Mouse (Mus musculus): ENCODE measurements around the gene Capza2. TPM values are rescaled to one million over a fixed set of nuclear protein-coding genes. Genes with fewer than 3 reads are reported as not detected.

Capza2 gene
- total and polyA plus RNA-seq, 3 experiments, result 18.7 to 302 (median 196) TPM

DNA sequence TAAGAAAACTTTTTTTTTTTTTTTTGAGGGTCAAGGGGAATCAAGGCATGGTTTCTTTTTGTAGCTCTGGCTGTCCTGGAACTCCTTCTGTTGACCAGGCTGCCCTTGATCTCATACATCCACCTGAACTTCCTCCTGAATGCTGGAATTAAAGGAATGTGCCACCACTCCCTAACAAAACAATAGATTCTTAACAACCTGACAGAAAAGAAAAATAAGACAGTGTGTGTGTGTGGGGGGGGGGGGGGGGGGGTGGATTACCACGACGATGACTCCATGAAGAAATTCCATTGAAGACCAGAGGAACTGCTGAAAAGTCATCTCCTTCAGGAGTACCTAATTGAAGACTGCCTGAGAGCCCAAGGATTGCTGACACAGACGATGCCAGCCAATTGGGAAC is 14.6 kb upstream of the Capza2 start:
- TF ChIP-seq GATA2 (IDR thresholded peaks at IDR 0.05; ENCODE audit: borderline replicate concordance, low read depth, low read length) (no peak), POLR2AphosphoS5 (IDR thresholded peaks at IDR 0.05; ENCODE audit: insufficient replicate concordance, low read depth, low read length) (no peak), GATA1 (IDR thresholded peaks at IDR 0.05; ENCODE audit: borderline replicate concordance, low read length) (no peak), TAL1 (conservative IDR thresholded peaks at IDR 0.05; ENCODE audit: low read depth, low read length) (no peak), CTCF (IDR thresholded peaks at IDR 0.05; ENCODE audit: low read depth, low read length) (no peak)

DNA sequence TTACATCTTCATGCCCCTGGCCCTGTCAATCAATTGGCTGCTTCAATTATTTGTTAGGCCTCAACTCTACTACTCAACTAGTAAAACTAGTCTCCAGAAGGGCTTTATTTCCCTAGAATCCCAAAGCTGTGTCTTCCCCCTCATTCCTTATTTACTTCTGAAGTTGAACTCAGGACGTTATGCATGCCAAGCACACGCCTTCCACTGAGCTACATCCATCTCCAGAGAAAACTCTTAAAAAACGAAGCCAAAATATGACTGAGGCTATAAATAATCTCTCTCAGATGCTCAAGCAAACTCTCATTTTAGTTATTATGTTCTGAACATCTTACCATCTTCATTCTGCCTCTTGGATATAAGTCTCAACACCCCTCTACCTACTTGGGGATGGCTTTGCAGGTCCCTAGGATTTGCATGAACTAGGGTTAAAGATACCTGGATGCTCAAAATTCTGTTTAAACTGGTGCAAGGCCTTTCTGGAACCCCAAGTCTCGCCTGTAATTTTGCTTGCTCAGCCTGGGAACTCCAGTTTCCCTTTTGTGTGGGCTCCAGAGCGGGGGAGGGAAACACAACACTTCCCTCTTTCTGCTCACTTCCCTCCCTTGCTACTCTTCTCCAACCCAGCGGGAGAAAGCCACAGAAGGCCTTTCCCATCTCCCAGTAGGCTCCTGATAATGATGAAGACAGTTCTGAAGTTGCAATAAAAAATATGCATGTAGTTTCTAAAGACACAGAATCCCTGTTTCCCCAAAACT is 7.2 kb upstream of the Capza2 start:
- ATAC-seq (ENCODE audit: extremely low read depth, insufficient number of reproducible peaks, low FRiP score, poor library complexity, severe bottlenecking), result no peak
- Histone ChIP-seq H3K9me3 (replicated peaks) (no peaks in the 10 kb centered on the region), H3K4me3 (ENCODE audit: low read depth, low read length) (no peak overlapping the region), H3K4me1 (ENCODE audit: insufficient read depth, low read depth, low read length) (peaks cover 22% of the 10 kb centered on the region), H3K36me3 (replicated peaks) (no peaks in the 10 kb centered on the region), H3K27me3 (ENCODE audit: insufficient read depth, low read length) (no peaks in the 10 kb centered on the region)
- TF ChIP-seq GATA1 (IDR thresholded peaks at IDR 0.05; ENCODE audit: borderline replicate concordance, low read length), result no peak
- no peak for TF ChIP-seq GATA2 (IDR thresholded peaks at IDR 0.05; ENCODE audit: borderline replicate concordance, low read depth, low read length)
- TF ChIP-seq TAL1 (conservative IDR thresholded peaks at IDR 0.05; ENCODE audit: low read depth, low read length), result no peak
- no peak for TF ChIP-seq CTCF (IDR thresholded peaks at IDR 0.05; ENCODE audit: low read depth, low read length)
- TF ChIP-seq POLR2AphosphoS5 (IDR thresholded peaks at IDR 0.05; ENCODE audit: insufficient replicate concordance, low read depth, low read length), result no peak
- no peak for DNase-seq (ENCODE audit: low spot score)

More for the DNA sequence above, 14.6 kb upstream of the Capza2 start:
- no peak for ATAC-seq (ENCODE audit: extremely low read depth, insufficient number of reproducible peaks, low FRiP score, poor library complexity, severe bottlenecking)
- Histone ChIP-seq H3K27me3 (ENCODE audit: insufficient read depth, low read length) (peaks cover 9% of the 10 kb centered on the region), H3K9me3 (replicated peaks) (no peaks in the 10 kb centered on the region), H3K4me1 (ENCODE audit: insufficient read depth, low read depth, low read length) (no peaks in the 10 kb centered on the region), H3K4me3 (ENCODE audit: low read depth, low read length) (no peak overlapping the region), H3K36me3 (replicated peaks) (no peaks in the 10 kb centered on the region)
- no peak for DNase-seq (ENCODE audit: low spot score)

- DNase-seq (ENCODE audit: low spot score) (no peak), ATAC-seq (ENCODE audit: extremely low read depth, insufficient number of reproducible peaks, low FRiP score, poor library complexity, severe bottlenecking) (no peak)
- Histone ChIP-seq H3K36me3 (replicated peaks) (no peaks in the 10 kb centered on the region), H3K4me3 (ENCODE audit: low read depth, low read length) (no peak overlapping the region), H3K27me3 (ENCODE audit: insufficient read depth, low read length) (no peaks in the 10 kb centered on the region), H3K9me3 (replicated peaks) (no peaks in the 10 kb centered on the region), H3K4me1 (ENCODE audit: insufficient read depth, low read depth, low read length) (peaks cover 23% of the 10 kb centered on the region)
- TF ChIP-seq GATA1 (IDR thresholded peaks at IDR 0.05; ENCODE audit: borderline replicate concordance, low read length) (no peak), CTCF (IDR thresholded peaks at IDR 0.05; ENCODE audit: low read depth, low read length) (no peak), TAL1 (conservative IDR thresholded peaks at IDR 0.05; ENCODE audit: low read depth, low read length) (no peak), POLR2AphosphoS5 (IDR thresholded peaks at IDR 0.05; ENCODE audit: insufficient replicate concordance, low read depth, low read length) (no peak), GATA2 (IDR thresholded peaks at IDR 0.05; ENCODE audit: borderline replicate concordance, low read depth, low read length) (no peak)
Measured at GRCm38 (mm10) chr6:17629756-17630155, 6.3 kb upstream of the Capza2 start.

DNA sequence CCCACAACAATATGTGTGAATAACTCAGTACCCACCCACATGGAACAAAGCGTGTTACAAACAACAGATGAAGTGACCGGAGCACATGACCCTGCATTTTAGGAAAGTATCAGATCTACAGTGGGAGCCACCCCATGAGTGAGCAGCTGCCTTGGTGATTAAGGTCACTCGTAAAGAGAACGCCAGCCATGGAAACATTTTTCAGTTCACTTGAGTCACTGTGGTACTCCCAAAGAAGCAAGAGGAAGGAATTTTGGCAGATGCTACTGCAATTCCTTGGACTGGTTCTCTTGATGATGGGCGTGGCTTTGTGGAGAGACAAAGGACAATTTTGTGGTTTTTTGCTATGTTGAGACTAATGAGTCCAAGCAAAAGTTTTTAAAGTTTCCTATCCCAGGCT is 4.4 kb upstream of the Capza2 start:
- Histone ChIP-seq H3K27me3 (ENCODE audit: insufficient read depth, low read length) (no peaks in the 10 kb centered on the region), H3K4me1 (ENCODE audit: insufficient read depth, low read depth, low read length) (peaks cover 38% of the 10 kb centered on the region), H3K9me3 (replicated peaks) (no peaks in the 10 kb centered on the region), H3K36me3 (replicated peaks) (no peaks in the 10 kb centered on the region), H3K4me3 (ENCODE audit: low read depth, low read length) (no peak overlapping the region)
- DNase-seq (ENCODE audit: low spot score), result no peak
- no peak for ATAC-seq (ENCODE audit: extremely low read depth, insufficient number of reproducible peaks, low FRiP score, poor library complexity, severe bottlenecking)
- TF ChIP-seq GATA1 (IDR thresholded peaks at IDR 0.05; ENCODE audit: borderline replicate concordance, low read length), result no peak
- no peak for TF ChIP-seq CTCF (IDR thresholded peaks at IDR 0.05; ENCODE audit: low read depth, low read length)
- no peak for TF ChIP-seq GATA2 (IDR thresholded peaks at IDR 0.05; ENCODE audit: borderline replicate concordance, low read depth, low read length)
- TF ChIP-seq TAL1 (conservative IDR thresholded peaks at IDR 0.05; ENCODE audit: low read depth, low read length), result no peak
- no peak for TF ChIP-seq POLR2AphosphoS5 (IDR thresholded peaks at IDR 0.05; ENCODE audit: insufficient replicate concordance, low read depth, low read length)

DNA sequence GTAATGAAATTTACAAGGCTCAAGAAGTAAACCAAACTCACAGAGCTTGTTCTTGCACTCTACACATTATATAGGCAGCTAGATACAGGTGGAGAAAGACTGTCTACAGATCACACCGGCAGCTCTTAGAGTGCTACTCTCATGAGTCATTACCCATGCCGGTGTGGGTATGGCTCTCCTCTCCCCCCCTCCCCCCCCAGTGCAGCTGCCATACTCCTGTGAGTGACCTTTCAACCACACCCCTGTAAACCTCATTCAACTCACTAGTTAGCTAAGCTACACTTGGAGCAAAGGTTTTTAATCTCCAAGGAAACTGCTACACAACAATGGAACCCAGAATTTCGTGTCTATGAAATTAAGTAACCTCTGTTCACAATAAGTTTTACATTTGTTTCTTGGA is 2.2 kb upstream of the Capza2 start:
- ATAC-seq (ENCODE audit: extremely low read depth, insufficient number of reproducible peaks, low FRiP score, poor library complexity, severe bottlenecking), result no peak
- H3K4me1 ChIP-seq (ENCODE audit: insufficient read depth, low read depth, low read length), result peaks cover 37% of the 10 kb centered on the region

GRCm38 (mm10) chr6:17634992-17635391 is 1.0 kb upstream of the Capza2 start:
- Histone ChIP-seq H3K27me3 (ENCODE audit: insufficient read depth, low read length) (no peaks in the 10 kb centered on the region), H3K9me3 (replicated peaks) (0 out of 2 replicates have a peak, but pooled peaks cover under 1% of the 10 kb centered on the region), H3K36me3 (replicated peaks) (peaks cover 1% of the 10 kb centered on the region), H3K4me1 (ENCODE audit: insufficient read depth, low read depth, low read length) (peaks cover 32% of the 10 kb centered on the region), H3K4me3 (ENCODE audit: low read depth, low read length) (no peak overlapping the region)
- DNase-seq (ENCODE audit: low spot score) (no peak), ATAC-seq (ENCODE audit: extremely low read depth, insufficient number of reproducible peaks, low FRiP score, poor library complexity, severe bottlenecking) (no peak)
- no peak for TF ChIP-seq TAL1 (conservative IDR thresholded peaks at IDR 0.05; ENCODE audit: low read depth, low read length)
- no peak for TF ChIP-seq CTCF (IDR thresholded peaks at IDR 0.05; ENCODE audit: low read depth, low read length)
- TF ChIP-seq GATA2 (IDR thresholded peaks at IDR 0.05; ENCODE audit: borderline replicate concordance, low read depth, low read length), result no peak
- no peak for TF ChIP-seq POLR2AphosphoS5 (IDR thresholded peaks at IDR 0.05; ENCODE audit: insufficient replicate concordance, low read depth, low read length)
- no peak for TF ChIP-seq GATA1 (IDR thresholded peaks at IDR 0.05; ENCODE audit: borderline replicate concordance, low read length)

More for the DNA sequence above, 2.2 kb upstream of the Capza2 start:
- DNase-seq (ENCODE audit: low spot score), result no peak
- Histone ChIP-seq H3K36me3 (replicated peaks) (no peaks in the 10 kb centered on the region), H3K27me3 (ENCODE audit: insufficient read depth, low read length) (no peaks in the 10 kb centered on the region), H3K9me3 (replicated peaks) (no peaks in the 10 kb centered on the region), H3K4me3 (ENCODE audit: low read depth, low read length) (no peak overlapping the region)
- no peak for TF ChIP-seq TAL1 (conservative IDR thresholded peaks at IDR 0.05; ENCODE audit: low read depth, low read length)
- TF ChIP-seq CTCF (IDR thresholded peaks at IDR 0.05; ENCODE audit: low read depth, low read length), result no peak
- no peak for TF ChIP-seq POLR2AphosphoS5 (IDR thresholded peaks at IDR 0.05; ENCODE audit: insufficient replicate concordance, low read depth, low read length)
- no peak for TF ChIP-seq GATA1 (IDR thresholded peaks at IDR 0.05; ENCODE audit: borderline replicate concordance, low read length)
- TF ChIP-seq GATA2 (IDR thresholded peaks at IDR 0.05; ENCODE audit: borderline replicate concordance, low read depth, low read length), result no peak

All from G1E (cell line).